Mouse (Mus musculus): ENCODE measurements at regions not wholly inside any gene's neighbourhood (a gene's known extent, or its start where the extent isn't known, plus 50 kb on each side); places are given as distances from the start of the nearest gene placed in this dataset.

DNA sequence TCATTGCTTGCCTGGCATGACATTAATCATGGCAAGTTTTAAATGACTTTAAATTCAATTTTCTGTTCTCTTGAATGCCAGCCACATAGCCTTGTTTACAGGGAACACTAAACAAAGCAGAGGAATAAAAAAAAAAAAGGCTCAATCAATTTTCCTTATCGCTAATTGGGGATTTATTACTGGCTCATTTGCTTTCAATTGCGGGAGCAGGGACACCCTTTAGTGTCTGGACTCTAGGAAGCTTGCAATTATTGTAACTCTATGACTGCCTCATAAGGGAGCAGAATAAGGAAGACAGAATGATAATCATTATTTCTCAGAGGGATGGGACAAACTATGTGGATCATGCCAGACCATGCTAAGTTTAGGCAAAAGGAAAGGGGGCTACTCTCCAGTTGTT is 1537.7 kb upstream of the Gm6569 start:
- TF ChIP-seq POLR2A (IDR thresholded peaks at IDR 0.05; ENCODE audit: low read depth, low read length) (no peak), CTCF (conservative IDR thresholded peaks at IDR 0.05; ENCODE audit: insufficient read depth, insufficient read length, low read depth, low read length) (no peak)
- H3K4me1 ChIP-seq (ENCODE audit: control insufficient read depth, insufficient read depth, low read length): no peaks in the 10 kb centered on the region
- 65% methylated on average over 2 of the region's 2 CpGs for WGBS
- no peak overlapping the region for H3K27ac ChIP-seq (ENCODE audit: insufficient read depth, low read depth, low read length)
- H3K36me3 ChIP-seq (ENCODE audit: control insufficient read depth, insufficient read depth, low read length): no peaks in the 10 kb centered on the region
- H3K27me3 ChIP-seq (replicated peaks; ENCODE audit: control insufficient read depth, insufficient read depth, low read length): no peaks in the 10 kb centered on the region
- no peak for DNase-seq
- H3K4me3 ChIP-seq (ENCODE audit: insufficient read depth, low read depth, low read length): no peak overlapping the region

DNA sequence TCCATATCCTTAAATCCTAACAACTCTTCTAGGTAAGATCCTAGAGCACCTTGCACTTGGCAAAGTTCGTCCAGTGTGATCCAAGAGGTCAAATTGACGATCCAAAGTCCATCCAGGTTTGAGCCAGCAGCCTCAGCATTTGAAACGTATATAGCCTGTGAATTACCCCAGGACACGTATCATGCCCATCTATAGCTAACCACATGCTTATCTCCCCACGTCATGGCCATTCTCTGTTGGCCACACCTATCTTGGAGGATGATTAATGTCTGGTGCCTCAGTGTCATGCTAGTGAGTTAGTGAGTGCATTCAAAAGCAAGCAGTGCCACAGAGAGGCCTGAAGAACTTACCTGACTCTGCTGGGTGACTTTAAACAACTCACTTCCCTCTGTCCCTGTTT is 1521.9 kb upstream of the Gm6569 start:
- Histone ChIP-seq H3K4me1 (ENCODE audit: control insufficient read depth, insufficient read depth, low read length) (no peaks in the 10 kb centered on the region), H3K27ac (ENCODE audit: insufficient read depth, low read depth, low read length) (no peak overlapping the region), H3K4me3 (ENCODE audit: insufficient read depth, low read depth, low read length) (no peak overlapping the region), H3K36me3 (ENCODE audit: control insufficient read depth, insufficient read depth, low read length) (no peaks in the 10 kb centered on the region), H3K27me3 (replicated peaks; ENCODE audit: control insufficient read depth, insufficient read depth, low read length) (no peaks in the 10 kb centered on the region)
- TF ChIP-seq POLR2A (IDR thresholded peaks at IDR 0.05; ENCODE audit: low read depth, low read length) (no peak), CTCF (conservative IDR thresholded peaks at IDR 0.05; ENCODE audit: insufficient read depth, insufficient read length, low read depth, low read length) (no peak)
- 74% methylated on average over 5 of the region's 5 CpGs for WGBS
- DNase-seq: no peak

DNA sequence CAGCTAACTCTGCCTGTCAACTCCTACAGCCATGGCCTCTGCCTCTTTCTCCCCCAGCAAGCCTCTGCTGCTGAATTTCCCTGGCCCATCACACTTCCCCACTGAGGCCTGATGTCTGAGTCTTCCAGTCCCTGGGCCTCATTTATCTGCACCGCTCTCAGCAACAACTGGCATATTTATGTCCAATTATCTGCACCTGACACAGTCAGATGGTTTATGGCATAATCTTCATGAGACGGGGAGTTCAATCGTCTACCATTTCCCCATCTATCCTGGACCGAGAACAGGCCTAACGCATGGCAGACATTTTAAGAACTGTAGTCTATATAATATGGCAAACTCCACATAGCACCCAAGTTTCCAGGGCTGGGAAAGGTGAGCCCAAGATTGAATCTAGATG is 1512.8 kb upstream of the Gm6569 start:
- TF ChIP-seq CTCF (conservative IDR thresholded peaks at IDR 0.05; ENCODE audit: insufficient read depth, insufficient read length, low read depth, low read length) (no peak), POLR2A (IDR thresholded peaks at IDR 0.05; ENCODE audit: low read depth, low read length) (no peak)
- DNase-seq: no peak
- H3K27ac ChIP-seq (ENCODE audit: insufficient read depth, low read depth, low read length): no peak overlapping the region
- no peaks in the 10 kb centered on the region for H3K4me1 ChIP-seq (ENCODE audit: control insufficient read depth, insufficient read depth, low read length)
- no peaks in the 10 kb centered on the region for H3K27me3 ChIP-seq (replicated peaks; ENCODE audit: control insufficient read depth, insufficient read depth, low read length)
- H3K36me3 ChIP-seq (ENCODE audit: control insufficient read depth, insufficient read depth, low read length): no peaks in the 10 kb centered on the region
- H3K4me3 ChIP-seq (ENCODE audit: insufficient read depth, low read depth, low read length): no peak overlapping the region
- 68% methylated on average over 5 of the region's 5 CpGs for WGBS

DNA sequence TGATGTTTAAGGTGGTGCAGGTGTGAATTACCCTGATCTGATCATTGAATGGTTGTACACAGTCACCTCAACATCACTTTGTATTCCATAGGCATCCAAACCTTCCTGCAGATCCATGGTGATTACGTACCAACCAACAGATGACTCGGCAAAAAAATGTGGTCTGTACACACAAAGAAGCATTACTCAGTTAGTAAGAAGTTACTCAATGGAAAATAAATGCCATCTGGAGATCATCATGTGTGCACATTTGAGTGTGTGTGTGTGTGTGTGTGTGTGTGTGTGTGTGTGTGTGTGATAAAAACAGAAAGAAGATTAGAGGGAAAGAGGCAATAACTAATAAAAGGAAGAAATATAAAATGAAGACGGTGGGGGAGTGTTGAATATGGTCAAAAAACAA is 1512.2 kb upstream of the Gm6569 start:
- Histone ChIP-seq H3K4me3 (ENCODE audit: insufficient read depth, low read depth, low read length) (no peak overlapping the region), H3K36me3 (ENCODE audit: control insufficient read depth, insufficient read depth, low read length) (no peaks in the 10 kb centered on the region), H3K4me1 (ENCODE audit: control insufficient read depth, insufficient read depth, low read length) (no peaks in the 10 kb centered on the region), H3K27ac (ENCODE audit: insufficient read depth, low read depth, low read length) (no peak overlapping the region), H3K27me3 (replicated peaks; ENCODE audit: control insufficient read depth, insufficient read depth, low read length) (no peaks in the 10 kb centered on the region)
- DNase-seq: no peak
- 94% methylated on average over 3 of the region's 3 CpGs for WGBS
- no peak for TF ChIP-seq CTCF (conservative IDR thresholded peaks at IDR 0.05; ENCODE audit: insufficient read depth, insufficient read length, low read depth, low read length)
- no peak for TF ChIP-seq POLR2A (IDR thresholded peaks at IDR 0.05; ENCODE audit: low read depth, low read length)

DNA sequence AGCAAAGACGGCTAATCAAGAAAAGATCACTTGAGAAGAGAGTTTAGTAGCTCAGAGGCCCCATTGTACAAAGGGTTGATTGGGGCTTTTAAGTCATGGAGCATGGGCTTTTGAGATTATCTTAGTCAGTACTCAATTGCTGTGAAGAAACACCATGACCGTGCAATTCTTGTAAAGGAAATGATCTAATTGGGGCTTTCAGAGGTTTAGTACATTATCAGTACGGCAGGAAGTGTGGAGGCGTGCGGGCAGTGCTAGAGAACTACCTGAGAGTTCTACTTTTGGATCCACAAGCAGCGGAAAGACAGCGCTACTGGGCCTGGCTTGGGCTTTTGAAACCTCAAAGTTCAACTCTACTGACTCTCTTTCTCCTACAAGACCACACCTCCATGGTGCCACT is 1511.2 kb upstream of the Gm6569 start:
- no peaks in the 10 kb centered on the region for H3K4me1 ChIP-seq (ENCODE audit: control insufficient read depth, insufficient read depth, low read length)
- 61% methylated on average over 7 of the region's 7 CpGs for WGBS

DNA sequence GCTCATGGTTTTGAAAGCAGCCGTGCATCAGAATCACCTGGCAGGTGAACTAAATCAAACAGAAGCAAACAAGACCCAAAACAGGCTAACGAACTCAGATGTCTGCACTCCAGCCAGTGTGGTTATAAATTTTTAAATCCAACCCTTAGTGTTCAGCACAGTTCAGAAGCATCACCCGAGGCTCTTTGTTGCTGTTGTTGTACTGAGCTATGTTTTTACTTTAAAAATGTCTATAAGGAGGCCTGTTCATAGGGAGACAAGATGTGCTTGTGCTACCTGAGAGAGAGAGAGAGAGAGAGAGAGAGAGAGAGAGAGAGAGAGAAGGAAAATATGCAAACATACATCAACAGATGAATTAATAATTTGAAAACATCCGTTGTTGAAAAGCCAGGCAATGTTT is 1503.1 kb upstream of the Gm6569 start:
- WGBS: 60% methylated on average over 4 of the region's 4 CpGs
- H3K27me3 ChIP-seq (replicated peaks; ENCODE audit: control insufficient read depth, insufficient read depth, low read length): no peaks in the 10 kb centered on the region

More for the DNA sequence above, 1511.2 kb upstream of the Gm6569 start:
- Histone ChIP-seq H3K27ac (ENCODE audit: insufficient read depth, low read depth, low read length) (no peak overlapping the region), H3K36me3 (ENCODE audit: control insufficient read depth, insufficient read depth, low read length) (no peaks in the 10 kb centered on the region), H3K4me3 (ENCODE audit: insufficient read depth, low read depth, low read length) (no peak overlapping the region), H3K27me3 (replicated peaks; ENCODE audit: control insufficient read depth, insufficient read depth, low read length) (no peaks in the 10 kb centered on the region)
- no peak for DNase-seq
- TF ChIP-seq CTCF (conservative IDR thresholded peaks at IDR 0.05; ENCODE audit: insufficient read depth, insufficient read length, low read depth, low read length): no peak

DNA sequence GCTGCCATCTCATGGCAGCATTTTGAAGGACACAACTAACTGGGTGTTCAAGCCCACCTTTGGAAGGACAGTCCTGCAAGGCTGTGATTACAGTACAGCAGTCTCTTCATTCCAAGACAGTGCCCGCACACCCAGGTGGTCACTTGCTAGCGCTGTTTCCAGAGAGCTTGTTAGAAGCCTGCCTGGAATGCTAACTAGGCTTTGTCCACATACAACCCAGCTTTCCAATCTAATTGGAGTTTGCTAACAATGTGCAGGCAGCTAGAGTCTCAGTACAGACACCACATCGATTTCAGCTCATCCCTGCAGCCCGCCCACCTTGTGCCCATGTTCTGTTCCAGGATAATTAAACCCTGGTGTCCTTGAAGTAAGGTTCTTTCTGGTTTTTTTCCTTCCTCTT is 1499.9 kb upstream of the Gm6569 start:
- Histone ChIP-seq H3K4me3 (ENCODE audit: insufficient read depth, low read depth, low read length) (no peak overlapping the region), H3K36me3 (ENCODE audit: control insufficient read depth, insufficient read depth, low read length) (no peaks in the 10 kb centered on the region), H3K27me3 (replicated peaks; ENCODE audit: control insufficient read depth, insufficient read depth, low read length) (no peaks in the 10 kb centered on the region), H3K4me1 (ENCODE audit: control insufficient read depth, insufficient read depth, low read length) (no peaks in the 10 kb centered on the region), H3K27ac (ENCODE audit: insufficient read depth, low read depth, low read length) (no peak overlapping the region)
- TF ChIP-seq CTCF (conservative IDR thresholded peaks at IDR 0.05; ENCODE audit: insufficient read depth, insufficient read length, low read depth, low read length): no peak
- no peak for TF ChIP-seq POLR2A (IDR thresholded peaks at IDR 0.05; ENCODE audit: low read depth, low read length)
- 86% methylated on average over 4 of the region's 4 CpGs for WGBS
- no peak for DNase-seq

More for the DNA sequence above, 1503.1 kb upstream of the Gm6569 start:
- Histone ChIP-seq H3K4me3 (ENCODE audit: insufficient read depth, low read depth, low read length) (no peak overlapping the region), H3K36me3 (ENCODE audit: control insufficient read depth, insufficient read depth, low read length) (no peaks in the 10 kb centered on the region), H3K4me1 (ENCODE audit: control insufficient read depth, insufficient read depth, low read length) (no peaks in the 10 kb centered on the region), H3K27ac (ENCODE audit: insufficient read depth, low read depth, low read length) (no peak overlapping the region)
- TF ChIP-seq CTCF (conservative IDR thresholded peaks at IDR 0.05; ENCODE audit: insufficient read depth, insufficient read length, low read depth, low read length) (no peak), POLR2A (IDR thresholded peaks at IDR 0.05; ENCODE audit: low read depth, low read length) (no peak)
- DNase-seq: no peak

DNA sequence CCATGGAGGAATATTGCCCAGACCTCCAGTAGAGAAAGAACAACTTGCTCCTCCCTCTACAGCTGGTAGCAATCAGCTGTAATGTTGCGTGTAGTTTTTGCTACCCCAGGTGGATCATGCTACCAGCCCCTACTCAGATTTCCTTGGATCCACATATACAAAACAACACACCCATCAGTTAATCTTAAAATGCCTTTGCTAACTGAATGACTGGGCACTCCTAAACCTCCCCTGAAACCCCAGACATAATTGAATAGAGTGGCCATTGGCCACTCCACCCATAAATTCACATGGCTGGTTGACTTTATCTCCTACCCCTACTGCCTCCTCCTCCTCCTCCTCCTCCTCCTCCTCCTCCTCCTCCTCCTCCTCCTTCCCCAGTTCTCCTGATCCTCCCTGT is 1494.7 kb upstream of the Gm6569 start:
- no peak overlapping the region for H3K4me3 ChIP-seq (ENCODE audit: insufficient read depth, low read depth, low read length)
- no peaks in the 10 kb centered on the region for H3K4me1 ChIP-seq (ENCODE audit: control insufficient read depth, insufficient read depth, low read length)
- H3K27me3 ChIP-seq (replicated peaks; ENCODE audit: control insufficient read depth, insufficient read depth, low read length): no peaks in the 10 kb centered on the region
- DNase-seq: no peak
- TF ChIP-seq CTCF (conservative IDR thresholded peaks at IDR 0.05; ENCODE audit: insufficient read depth, insufficient read length, low read depth, low read length) (no peak), POLR2A (IDR thresholded peaks at IDR 0.05; ENCODE audit: low read depth, low read length) (no peak)
- 42% methylated on average over 1 of the region's 1 CpGs for WGBS
- H3K27ac ChIP-seq (ENCODE audit: insufficient read depth, low read depth, low read length): no peak overlapping the region
- H3K36me3 ChIP-seq (ENCODE audit: control insufficient read depth, insufficient read depth, low read length): no peaks in the 10 kb centered on the region

Data from kidney, adult 2 months (tissue).